ENCODE assay signal across 10 mouse cellular contexts in genomic region chr4:81430105-81430504, GRCm38 (mm10). TPM values are rescaled to one million over a fixed set of nuclear protein-coding genes. Genes with fewer than 3 reads are reported as not detected.
DNase-seq lines count a peak whose midpoint lies in the region; ATAC-seq and TF ChIP-seq lines count a peak whose summit lies in the region.
"Had no signal": no experiment of that assay in that cellular context is flagged by ENCODE, and none has a peak within 500 bp of the region (broad histone marks: within the 10 kb centered on the region; RNA-seq: fewer than 3 reads in every experiment).

No protein-coding gene starts in this region.

- no peaks in the 10 kb centered on the region for H3K36me3 ChIP-seq in hindbrain, postnatal 0 days (ENCODE audit: insufficient read depth, low read length)
- H3K36me3 ChIP-seq in hindbrain, embryonic 13.5 days = no peaks in the 10 kb centered on the region
- H3K36me3 ChIP-seq: liver, embryonic 13.5 days had no signal

- no peaks in the 10 kb centered on the region for H3K4me1 ChIP-seq in hindbrain, postnatal 0 days (ENCODE audit: insufficient read depth, low read length)
- H3K4me1 ChIP-seq in hindbrain, embryonic 13.5 days (replicated peaks) = no peaks in the 10 kb centered on the region
- H3K4me1 ChIP-seq: liver, embryonic 13.5 days had no signal

- ATAC-seq in hindbrain, postnatal 0 days = 0 out of 2 replicates have a peak, but pooled peaks have one; percentile 64
- no peak for ATAC-seq in hindbrain, embryonic 13.5 days (ENCODE audit: low FRiP score)

- H3K9me3 ChIP-seq in hindbrain, postnatal 0 days (ENCODE audit: low read length) = no peaks in the 10 kb centered on the region
- no peaks in the 10 kb centered on the region for H3K9me3 ChIP-seq in hindbrain, embryonic 13.5 days
- H3K9me3 ChIP-seq: liver, embryonic 13.5 days had no signal

- H3K27ac ChIP-seq in hindbrain, postnatal 0 days = peak overlapping the region; percentile 1; the same call in 1 of the 2 replicates
- H3K27ac ChIP-seq in hindbrain, embryonic 13.5 days = no peak overlapping the region
- H3K27ac ChIP-seq: liver, embryonic 13.5 days had no signal

- H3K27me3 ChIP-seq in hindbrain, postnatal 0 days (ENCODE audit: insufficient read depth, low read length) = no peaks in the 10 kb centered on the region
- H3K27me3 ChIP-seq in hindbrain, embryonic 13.5 days = no peaks in the 10 kb centered on the region
- H3K27me3 ChIP-seq: liver, embryonic 13.5 days had no signal

- WGBS in hindbrain, postnatal 0 days = 39% methylated on average over 3 of the region's 3 CpGs
- 62% methylated on average over 3 of the region's 3 CpGs for WGBS in hindbrain, embryonic 13.5 days

- H3K4me3 ChIP-seq in hindbrain, postnatal 0 days (ENCODE audit: low read length) = no peak overlapping the region
- H3K4me3 ChIP-seq in hindbrain, embryonic 13.5 days = no peak overlapping the region
- H3K4me3 ChIP-seq: liver, embryonic 13.5 days had no signal

- H3K9ac ChIP-seq in hindbrain, postnatal 0 days (replicated peaks; ENCODE audit: low read length) = no peak overlapping the region
- no peak overlapping the region for H3K9ac ChIP-seq in hindbrain, embryonic 13.5 days
- H3K9ac ChIP-seq: liver, embryonic 13.5 days had no signal

- no peak for TF ChIP-seq CTCF in hindbrain, postnatal 0 days (IDR thresholded peaks at IDR 0.05; ENCODE audit: low read depth)

- DNase-seq in adrenal gland, adult 2 months = peak; percentile 44
- no peak for DNase-seq in adrenal gland, adult 18-20 months (ENCODE audit: low spot score in 2 of 2)
- peak; percentile 58 for DNase-seq in hindbrain, postnatal 0 days (ENCODE audit: low spot score)
- peak; percentile 41 for DNase-seq in 3134 (ENCODE audit: extremely low read depth, insufficient read length, low spot score)
- peak; percentile 32 for DNase-seq in cerebellum, adult 9-11 months
- DNase-seq in thymus, postnatal 36 days = no peak
- DNase-seq in T-cell, adult 2 months (ENCODE audit: low spot score) = no peak
- DNase-seq: liver, embryonic 13.5 days had no signal

- H3K4me2 ChIP-seq in hindbrain, postnatal 0 days (ENCODE audit: low read depth, low read length) = no peak overlapping the region
- no peak overlapping the region for H3K4me2 ChIP-seq in hindbrain, embryonic 13.5 days
- H3K4me2 ChIP-seq: liver, embryonic 13.5 days had no signal

RNA-seq across cellular contexts. Expression of gene Mpdz, which starts 12.5 kb away (rescaled TPM):
- total RNA-seq in adrenal gland, adult 2 months (2021) = 100 to 1,000 TPM in 1 of 2 experiments, 10 to 100 TPM in 1; 95.2 to 101 TPM
- 12.6 and 15.9 TPM in 2 replicates for polyA plus RNA-seq in adrenal gland, adult 2 months (2012; rRNA removed)
- total RNA-seq in adrenal gland, adult 18-20 months (2021) = 100 to 1,000 TPM in 1 of 2 experiments, 10 to 100 TPM in 1; 95.3 to 103 TPM
- 37.8 and 38.8 TPM in 2 replicates for total RNA-seq in hindbrain, postnatal 0 days (2014; rRNA removed)
- polyA plus RNA-seq in hindbrain, postnatal 0 days (2015; fragmentation: Nextera tagmentation; extraction: Ambion mirVana) = 7.8 and 9.7 TPM in 2 replicates
- polyA plus RNA-seq in hindbrain, embryonic 13.5 days (2015; fragmentation: Nextera tagmentation; extraction: Ambion mirVana) = 14.8 and 16.5 TPM in 2 replicates
- total RNA-seq: monocyte, adult 5-6 weeks had no signal

Comparison
In these comparisons a context has a peak if more than half of its experiments do, and no peak if none do; other contexts are left out.
1. DNase-seq: peak in adrenal gland, adult 2 months (single experiment), hindbrain, postnatal 0 days (single experiment), 3134 (single experiment) and cerebellum, adult 9-11 months (single experiment); none in adrenal gland, adult 18-20 months (0 of 2), thymus, postnatal 36 days (0 of 2) and T-cell, adult 2 months (single experiment).